Mouse (Mus musculus) small intestine, adult 10 weeks (tissue): ENCODE results near the gene Nlrp4a. TPM values are rescaled to one million over a fixed set of nuclear protein-coding genes. Genes with fewer than 3 reads are reported as not detected.

Experiments used
- polyA plus RNA-seq: library from polyadenylated mRNA; stranded (reverse); fragments of 350-450 nt; fragmentation: Illumina TruSeq; extraction: RNeasy Lipid Tissue Mini Kit (QIAGEN cat#74804); gene quantifications from one replicate; pipeline ENCODE4 v1.2.3, GENCODE M21; 2014; ENCODE audit warnings: low replicate concordance

The Nlrp4a gene
- polyA plus RNA-seq, result not detected

GRCm38 (mm10) chr7:26434813-26435212 is at the start of gene Nlrp4a:
Gene Nlrp4a, plus strand, starts transcription at chr7:26435113.

DNA sequence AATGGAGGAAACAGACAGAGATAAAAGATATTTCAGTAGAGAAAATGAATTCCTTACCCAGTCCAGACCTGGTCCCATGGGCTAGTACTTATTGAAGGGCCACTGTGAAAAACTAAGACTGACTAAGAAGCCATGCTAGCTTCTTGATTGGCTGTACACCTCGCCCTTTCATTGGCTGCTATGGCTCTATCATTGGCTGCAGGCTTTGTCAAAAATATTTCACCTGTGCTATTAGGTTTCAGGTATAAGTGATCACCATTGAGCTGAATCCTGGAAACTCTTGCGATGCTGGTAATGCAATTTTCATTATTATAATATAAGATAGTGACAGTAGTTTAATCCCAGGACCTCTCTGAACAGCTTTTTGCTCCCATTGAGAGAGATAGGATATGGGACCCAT is 31.3 kb upstream of the Nlrp4a start, which contains the start of gene Nlrp9c:
TSS of gene Nlrp9c (minus strand) at position 101 of the 400 bp plus-strand sequence.

Other genes starting within 250 kb of the Nlrp4a start
- not detected for gene Vmn1r184, start 174.8 kb upstream of the Nlrp4a start, polyA plus RNA-seq
- gene Cyp2a4, start 127.9 kb upstream of the Nlrp4a start, polyA plus RNA-seq, result not detected
- not detected for gene Nlrp9c, start 31.4 kb upstream of the Nlrp4a start, polyA plus RNA-seq
- not detected for gene Nlrp9a, start 99.9 kb downstream of the Nlrp4a start, polyA plus RNA-seq
- gene Vmn1r185, start 183.4 kb downstream of the Nlrp4a start, polyA plus RNA-seq, result not detected